Mouse (Mus musculus): ENCODE results near the gene Serpinb13.
"Not testable (repeated sequence)": the region's sequence is repeated elsewhere in the genome, so short reads cannot be mapped to it uniquely, and the experiment has no call there.

The Serpinb13 gene

GRCm38 (mm10) chr1:106980684-106981083 is at the start of gene Serpinb13:
Gene Serpinb13 (plus strand): TSS chr1:106980984.
- no peak for DNase-seq (ENCODE audit: low spot score in 2 of 2)

- peak in 1 of 2 experiments; percentile 25 for DNase-seq (ENCODE audit: low spot score in 2 of 2)
These were observed 48.8 kb upstream of the Serpinb13 start for GRCm38 (mm10) chr1:106931954-106932353.

GRCm38 (mm10) chr1:106933658-106934057 is 47.1 kb upstream of the Serpinb13 start:
- no peak for DNase-seq (ENCODE audit: low spot score in 2 of 2)

GRCm38 (mm10) chr1:106934265-106934664 is 46.5 kb upstream of the Serpinb13 start, which contains the start of gene Serpinb12:
Gene Serpinb12 (plus strand): TSS chr1:106934449.
- no peak for DNase-seq (ENCODE audit: low spot score in 2 of 2)

- no peak for DNase-seq (ENCODE audit: low spot score in 2 of 2)
These were observed 33.6 kb upstream of the Serpinb13 start for GRCm38 (mm10) chr1:106947217-106947616.

- DNase-seq (ENCODE audit: low spot score in 2 of 2): no peak
These were observed 20.8 kb upstream of the Serpinb13 start for GRCm38 (mm10) chr1:106959981-106960380.

GRCm38 (mm10) chr1:106961023-106961422 is 19.8 kb upstream of the Serpinb13 start:
- DNase-seq (ENCODE audit: low spot score in 2 of 2): no peak

- no peak for DNase-seq (ENCODE audit: low spot score in 2 of 2)
These were observed 2.3 kb downstream of the Serpinb13 start for GRCm38 (mm10) chr1:106983092-106983491.

GRCm38 (mm10) chr1:106983865-106984264 is 3.1 kb downstream of the Serpinb13 start:
- no peak for DNase-seq (ENCODE audit: low spot score in 2 of 2)

- DNase-seq (ENCODE audit: low spot score in 2 of 2): no peak
These were observed 19.6 kb downstream of the Serpinb13 start for GRCm38 (mm10) chr1:107000424-107000823.

- no peak for DNase-seq (ENCODE audit: low spot score in 2 of 2)
These were observed 21.0 kb downstream of the Serpinb13 start for GRCm38 (mm10) chr1:107001754-107002153.

GRCm38 (mm10) chr1:107006316-107006715 is 25.5 kb downstream of the Serpinb13 start:
- no peak for DNase-seq (ENCODE audit: low spot score in 2 of 2)

- DNase-seq (ENCODE audit: low spot score in 2 of 2): peak in 1 of 2 experiments; percentile 1
These were observed 33.7 kb downstream of the Serpinb13 start for GRCm38 (mm10) chr1:107014530-107014929.

- DNase-seq (ENCODE audit: low spot score in 2 of 2): no peak
These were observed 34.4 kb downstream of the Serpinb13 start for GRCm38 (mm10) chr1:107015210-107015609.

- no peak for DNase-seq (ENCODE audit: low spot score in 2 of 2)
These were observed 45.1 kb downstream of the Serpinb13 start for GRCm38 (mm10) chr1:107025886-107026285.

- not testable (repeated sequence) for DNase-seq (ENCODE audit: low spot score in 2 of 2)
These were observed 53.5 kb downstream of the Serpinb13 start for GRCm38 (mm10) chr1:107034236-107034635.
